Mouse (Mus musculus) thymus, adult 2 months (tissue): ENCODE measurements around the gene Galnt10. TPM values are rescaled to one million over a fixed set of nuclear protein-coding genes. Genes with fewer than 3 reads are reported as not detected.

Experiments used
- DNase-seq: peaks from one replicate; pipeline ENCODE4 v3.0.0; 2021
- H3K27ac ChIP-seq: fragments of 200-500 bp; 2 replicates; pipeline ENCODE4 v1.5.1; 2012; ENCODE audit warnings: low read length, control low read depth; ENCODE audit not compliant: control insufficient read depth, insufficient read depth
- H3K27me3 ChIP-seq: fragments of 200-500 bp; 2 replicates; pipeline ENCODE4 v1.6.1; 2012; ENCODE audit warnings: mild to moderate bottlenecking, low read length, moderate library complexity, mixed read lengths; ENCODE audit not compliant: control insufficient read depth, insufficient read depth
- H3K36me3 ChIP-seq: fragments of 200-500 bp; 2 replicates; pipeline ENCODE4 v1.6.1; 2012; ENCODE audit warnings: mild to moderate bottlenecking, low read length, moderate library complexity; ENCODE audit not compliant: control insufficient read depth, insufficient read depth
- H3K4me1 ChIP-seq: fragments of 200-500 bp; replicated peaks from 2 replicates; pipeline ENCODE4 v1.6.1; 2012; ENCODE audit warnings: low read length; ENCODE audit not compliant: control insufficient read depth, insufficient read depth
- H3K4me3 ChIP-seq: fragments of 200-500 bp; 2 replicates; pipeline ENCODE4 v1.5.1; 2012; ENCODE audit warnings: mild to moderate bottlenecking, low read length, control low read depth, moderate library complexity; ENCODE audit not compliant: control insufficient read depth, insufficient read depth
- CTCF ChIP-seq: fragments of 200-500 bp; IDR thresholded peaks from 2 replicates; pipeline ENCODE4 v1.5.1; 2012; ENCODE audit warnings: mild to moderate bottlenecking, control low read depth, low read length, moderate library complexity, borderline replicate concordance; ENCODE audit not compliant: control insufficient read depth, poor library complexity, insufficient read depth; ENCODE audit errors: extremely low read depth
- POLR2A ChIP-seq: fragments of 200-500 bp; IDR thresholded peaks from 2 replicates; pipeline ENCODE4 v1.6.1; 2012; ENCODE audit warnings: mild to moderate bottlenecking, low read length, control low read depth, moderate library complexity; ENCODE audit not compliant: control insufficient read depth, poor library complexity, insufficient read depth; ENCODE audit errors: extremely low read depth
- WGBS: fragments of 180-500 bp; shearing (Covaris S2); methylation state at CpG from one replicate; pipeline ENCODE4 v1.1.7; 2018; 5-methylcytosine and 5-hydroxymethylcytosine counted together
- polyA plus RNA-seq: library from polyadenylated mRNA; depleted of rRNA; stranded (reverse); fragments of >200 nt; gene quantifications from 2 replicates; pipeline ENCODE4 v1.2.3, GENCODE M21; 2012

Galnt10 gene
- polyA plus RNA-seq, 1 experiment = 28.0 TPM

DNA sequence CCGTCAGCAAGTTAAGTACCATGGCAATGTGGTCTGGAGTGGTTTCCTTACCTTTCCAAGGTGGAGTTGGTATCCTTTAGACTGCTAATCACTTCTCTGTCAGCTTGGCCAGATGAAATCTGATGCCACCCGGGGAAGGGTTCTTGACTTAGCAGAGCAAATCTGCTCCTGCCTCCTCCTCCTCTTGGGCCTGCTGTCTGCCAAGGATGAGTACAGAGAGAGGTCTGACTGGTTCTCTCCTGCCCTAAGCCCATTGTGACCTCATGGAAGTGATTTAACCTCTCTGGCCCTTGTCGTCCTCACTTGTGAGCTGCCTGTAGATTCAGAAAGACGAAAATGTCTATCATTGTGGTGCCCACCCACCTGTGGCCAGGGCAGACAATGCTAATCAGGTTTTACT lies 4.0 kb downstream of the Galnt10 start:
- H3K27me3 ChIP-seq = no peaks in the 10 kb centered on the region
- no peaks in the 10 kb centered on the region for H3K36me3 ChIP-seq
- H3K4me1 ChIP-seq = peaks cover 72% of the 10 kb centered on the region
- H3K4me3 ChIP-seq = no peak overlapping the region
- TF ChIP-seq CTCF (no peak), POLR2A (no peak)
- no peak overlapping the region for H3K27ac ChIP-seq
- WGBS = 78% methylated on average over 4 of the region's 4 CpGs
- no peak for DNase-seq

DNA sequence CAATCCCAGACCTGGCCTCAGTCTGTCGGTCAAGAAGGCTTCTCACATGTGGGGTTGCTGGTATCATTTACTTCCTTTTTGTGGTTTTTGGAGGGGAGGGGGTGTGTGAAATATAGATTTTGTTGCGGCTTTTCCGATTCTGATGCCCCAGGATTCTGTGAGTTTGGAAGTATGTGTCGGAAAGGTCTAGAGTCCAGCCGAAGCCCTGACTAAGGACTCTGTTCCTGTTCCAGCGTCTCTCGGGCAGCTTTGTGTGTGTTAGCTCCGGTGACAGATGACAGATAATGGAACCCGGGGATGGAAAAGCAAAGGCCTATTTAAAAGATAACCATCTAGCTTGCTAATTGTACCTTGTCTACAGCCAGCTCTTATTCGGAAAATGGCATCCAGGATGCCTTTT lies 4.4 kb downstream of the Galnt10 start:
- H3K4me3 ChIP-seq = no peak overlapping the region
- H3K27me3 ChIP-seq = no peaks in the 10 kb centered on the region
- TF ChIP-seq POLR2A = no peak
- no peak for TF ChIP-seq CTCF
- H3K4me1 ChIP-seq = peaks cover 75% of the 10 kb centered on the region
- WGBS = 88% methylated on average over 10 of the region's 10 CpGs
- DNase-seq = no peak
- H3K27ac ChIP-seq = no peak overlapping the region
- no peaks in the 10 kb centered on the region for H3K36me3 ChIP-seq

GRCm38 (mm10) chr11:57650867-57651266 lies 5.6 kb downstream of the Galnt10 start:
- H3K4me3 ChIP-seq = no peak overlapping the region
- H3K36me3 ChIP-seq = no peaks in the 10 kb centered on the region
- no peak for TF ChIP-seq CTCF
- TF ChIP-seq POLR2A = no peak
- 79% methylated on average over 2 of the region's 2 CpGs for WGBS
- H3K4me1 ChIP-seq = peaks cover 82% of the 10 kb centered on the region
- no peak overlapping the region for H3K27ac ChIP-seq
- no peaks in the 10 kb centered on the region for H3K27me3 ChIP-seq
- DNase-seq = no peak

DNA sequence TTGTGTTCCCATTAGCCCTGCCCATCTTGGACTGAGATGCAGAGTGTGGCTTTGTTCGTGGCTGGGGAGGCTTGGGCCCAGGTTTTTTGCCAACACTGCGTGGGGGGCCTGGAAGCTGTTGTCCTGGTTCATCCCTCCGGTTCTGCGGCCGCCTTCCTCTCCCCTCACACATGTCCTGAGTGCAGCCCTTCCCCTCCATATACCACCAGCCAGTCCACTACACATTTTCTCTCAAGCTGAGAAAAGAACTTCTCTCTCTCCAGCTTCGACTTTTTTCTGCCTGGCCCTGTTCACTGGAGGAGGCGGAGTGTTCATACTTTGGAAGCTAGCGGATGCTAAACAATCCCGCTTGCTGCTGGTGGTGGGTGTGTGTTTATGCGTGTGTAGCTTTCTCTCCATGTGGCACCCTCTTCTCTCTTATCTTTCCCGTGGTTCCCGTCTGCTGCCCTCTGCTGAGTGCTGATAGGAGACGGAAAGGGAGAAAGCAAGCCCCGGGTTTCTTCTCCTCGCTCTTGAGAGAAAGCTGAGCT lies 6.1 kb downstream of the Galnt10 start:
- H3K27ac ChIP-seq = no peak overlapping the region
- no peaks in the 10 kb centered on the region for H3K27me3 ChIP-seq
- WGBS = 83% methylated on average over 15 of the region's 15 CpGs
- no peaks in the 10 kb centered on the region for H3K36me3 ChIP-seq
- TF ChIP-seq CTCF = no peak
- TF ChIP-seq POLR2A = no peak
- H3K4me1 ChIP-seq = peaks cover 83% of the 10 kb centered on the region
- no peak for DNase-seq
- no peak overlapping the region for H3K4me3 ChIP-seq

DNA sequence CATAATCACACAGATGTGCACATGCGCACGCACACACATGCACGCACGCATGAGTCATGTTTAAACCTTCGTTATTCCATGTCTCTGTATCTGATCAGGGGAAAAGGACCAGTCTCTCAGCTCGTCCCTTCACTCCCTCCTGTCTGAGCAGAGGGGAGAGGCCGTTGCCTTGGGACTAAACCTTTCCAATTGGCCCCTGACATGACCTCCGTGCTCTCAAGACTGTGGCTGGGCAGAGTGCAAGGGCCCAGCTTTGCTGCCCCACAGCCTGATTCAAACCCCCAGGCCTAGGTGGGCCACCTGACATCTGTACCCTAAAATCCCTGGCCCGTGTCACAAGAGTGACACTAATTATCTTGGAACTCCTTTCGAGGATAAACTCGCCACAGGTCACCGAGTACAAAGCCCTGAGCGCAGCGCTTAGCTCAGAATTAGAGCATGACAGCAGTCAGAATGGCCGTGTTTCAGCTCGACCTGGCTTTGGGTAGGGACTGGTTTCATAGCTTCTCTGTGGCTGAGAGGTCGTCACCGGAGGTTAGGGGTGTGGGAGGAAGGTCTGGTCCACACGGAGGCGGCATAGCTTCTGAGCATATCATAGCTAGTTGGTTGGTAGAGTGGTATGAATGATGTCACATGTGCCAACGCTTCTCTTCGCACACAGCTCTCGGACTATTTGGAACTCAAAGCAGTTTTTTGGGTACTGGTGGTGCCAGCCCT lies 7.1 kb downstream of the Galnt10 start:
- no peaks in the 10 kb centered on the region for H3K36me3 ChIP-seq
- no peak overlapping the region for H3K27ac ChIP-seq
- 92% methylated on average over 23 of the region's 23 CpGs for WGBS
- DNase-seq = no peak
- H3K4me1 ChIP-seq = peaks cover 77% of the 10 kb centered on the region
- TF ChIP-seq POLR2A (no peak), CTCF (no peak)
- no peaks in the 10 kb centered on the region for H3K27me3 ChIP-seq
- no peak overlapping the region for H3K4me3 ChIP-seq

DNA sequence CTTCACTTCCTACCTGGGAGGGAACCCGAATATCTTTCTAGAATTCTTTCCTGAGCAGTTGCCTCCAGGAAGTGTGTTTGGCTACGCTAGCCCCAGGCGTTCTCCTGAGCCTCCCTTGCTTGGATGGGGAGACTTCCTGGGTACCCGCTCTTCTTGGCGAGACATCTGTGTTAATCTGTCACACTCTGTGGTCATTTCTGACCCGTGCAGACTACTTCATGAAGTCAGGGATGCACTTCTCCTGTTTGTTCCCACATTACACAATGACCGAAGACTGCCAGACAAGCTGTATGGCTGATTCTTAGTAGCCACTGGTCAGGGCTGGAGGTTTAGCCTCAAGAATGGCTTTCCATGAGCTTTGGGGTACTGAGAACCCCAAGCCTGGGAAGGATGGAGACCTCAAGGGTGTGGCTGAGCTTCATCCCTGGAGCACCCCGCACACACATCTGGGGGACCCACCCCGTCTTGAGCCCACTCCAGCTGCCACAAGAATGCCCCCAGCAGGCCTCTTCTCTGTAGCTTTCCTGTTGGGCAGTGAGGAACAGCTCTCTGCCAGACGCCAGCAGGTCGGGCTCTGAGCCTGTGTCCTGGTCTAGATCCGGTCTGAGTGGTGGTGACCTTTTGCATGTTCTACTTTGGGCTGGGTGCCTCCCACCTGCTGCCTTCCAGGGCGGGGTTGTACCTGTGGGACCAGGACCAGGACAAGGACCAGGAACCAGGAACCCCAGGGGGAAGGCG lies 7.8 kb downstream of the Galnt10 start:
- no peak for DNase-seq
- Histone ChIP-seq H3K27ac (no peak overlapping the region), H3K36me3 (no peaks in the 10 kb centered on the region), H3K4me1 (peaks cover 79% of the 10 kb centered on the region), H3K27me3 (no peaks in the 10 kb centered on the region), H3K4me3 (no peak overlapping the region)
- no peak for TF ChIP-seq POLR2A
- no peak for TF ChIP-seq CTCF
- 84% methylated on average over 14 of the region's 14 CpGs for WGBS
